Mouse (Mus musculus) G1E (cell line): Measurements from ENCODE around the gene Itpr3. TPM values are rescaled to one million over a fixed set of nuclear protein-coding genes. Genes with fewer than 3 reads are reported as not detected.

Source experiments
- ATAC-seq: 2 replicates; pipeline ENCODE4 v1.8.0; 2016; ENCODE audit warnings: mild to moderate bottlenecking; ENCODE audit not compliant: insufficient number of reproducible peaks, poor library complexity, low FRiP score, severe bottlenecking; ENCODE audit errors: extremely low read depth
- DNase-seq: peaks from one replicate; pipeline ENCODE4 v3.0.0; 2012; ENCODE audit warnings: low spot score
- H3K27me3 ChIP-seq: 2 replicates; pipeline ENCODE4 v1.6.1; 2012; ENCODE audit warnings: mild to moderate bottlenecking, low read length, inconsistent platforms; ENCODE audit not compliant: insufficient read depth
- H3K36me3 ChIP-seq: replicated peaks from 2 replicates; pipeline ENCODE3; 2012; ENCODE audit warnings: mild to moderate bottlenecking, inconsistent platforms
- H3K4me1 ChIP-seq: 2 replicates; pipeline ENCODE4 v1.6.1; 2012; ENCODE audit warnings: low read depth, low read length, inconsistent platforms, mixed read lengths; ENCODE audit not compliant: insufficient read depth
- H3K4me3 ChIP-seq: 2 replicates; pipeline ENCODE4 v1.5.1; 2012; ENCODE audit warnings: low read depth, mild to moderate bottlenecking, inconsistent platforms, low read length, moderate library complexity, mixed read lengths
- H3K9me3 ChIP-seq: replicated peaks from 2 replicates; pipeline ENCODE4 v1.6.1; 2012; ENCODE audit warnings: inconsistent platforms
- CTCF ChIP-seq: IDR thresholded peaks from 2 replicates; pipeline ENCODE4 v1.5.1; 2012; ENCODE audit warnings: low read depth, low read length, inconsistent platforms, mixed read lengths
- GATA1 ChIP-seq: IDR thresholded peaks from 2 replicates; pipeline ENCODE4 v1.6.1; 2012; ENCODE audit warnings: borderline replicate concordance, low read length, inconsistent platforms, mixed read lengths
- GATA2 ChIP-seq: IDR thresholded peaks from 2 replicates; pipeline ENCODE4 v1.6.1; 2012; ENCODE audit warnings: low read depth, low read length, inconsistent platforms, borderline replicate concordance
- POLR2AphosphoS5 ChIP-seq: IDR thresholded peaks from 2 replicates; pipeline ENCODE4 v1.6.1; 2012; ENCODE audit warnings: low read depth, low read length, inconsistent platforms; ENCODE audit not compliant: insufficient replicate concordance
- TAL1 ChIP-seq: conservative IDR thresholded peaks from 2 replicates; pipeline ENCODE4 v1.6.1; 2012; ENCODE audit warnings: low read depth, low read length, inconsistent platforms, mixed read lengths
- polyA plus RNA-seq: library from polyadenylated mRNA; stranded (reverse); fragments of >175 nt; gene quantifications from 2 replicates; pipeline ENCODE4 v1.2.3, GENCODE M21; 2012
- total RNA-seq, 2 experiments: library from RNA; stranded (forward) in 1 of 2; stranded (reverse) in 1 of 2; fragments of 200-1000 nt in 1 of 2; fragments of >200 nt in 1 of 2; fragmentation: Nextera tagmentation in 1 of 2; gene quantifications; 2 replicates each; pipeline ENCODE4 v1.2.3; 2014 to 2017

The Itpr3 gene
- total and polyA plus RNA-seq, 3 experiments, result 3.2 to 6.9 (median 4.9) TPM

- DNase-seq, result no peak
- H3K4me3 ChIP-seq, result no peak overlapping the region
- H3K27me3 ChIP-seq, result peaks cover 60% of the 10 kb centered on the region
- H3K9me3 ChIP-seq, result no peaks in the 10 kb centered on the region
- no peak for ATAC-seq
- H3K4me1 ChIP-seq, result peaks cover 19% of the 10 kb centered on the region
- H3K36me3 ChIP-seq, result no peaks in the 10 kb centered on the region
- TF ChIP-seq POLR2AphosphoS5 (no peak), GATA2 (no peak), TAL1 (no peak), GATA1 (no peak), CTCF (no peak)
These were observed 87.0 kb downstream of the Itpr3 start for GRCm38 (mm10) chr17:27144152-27144551.

- Histone ChIP-seq H3K9me3 (no peaks in the 10 kb centered on the region), H3K36me3 (no peaks in the 10 kb centered on the region), H3K27me3 (peaks cover 45% of the 10 kb centered on the region), H3K4me1 (peaks cover 37% of the 10 kb centered on the region), H3K4me3 (no peak overlapping the region)
- TF ChIP-seq CTCF (no peak), TAL1 (no peak), GATA1 (no peak), POLR2AphosphoS5 (no peak), GATA2 (no peak)
- DNase-seq, result no peak
- no peak for ATAC-seq
These were observed 89.3 kb downstream of the Itpr3 start for GRCm38 (mm10) chr17:27146323-27146923.

GRCm38 (mm10) chr17:27150871-27151270, 93.8 kb downstream of the Itpr3 start:
- DNase-seq, result no peak
- TF ChIP-seq GATA1 (no peak), POLR2AphosphoS5 (no peak), TAL1 (no peak), GATA2 (no peak), CTCF (no peak)
- peaks cover 21% of the 10 kb centered on the region for H3K9me3 ChIP-seq
- no peaks in the 10 kb centered on the region for H3K36me3 ChIP-seq
- no peak for ATAC-seq
- H3K27me3 ChIP-seq, result peaks cover 23% of the 10 kb centered on the region; the same call in 1 of the 2 replicates
- peaks cover 58% of the 10 kb centered on the region for H3K4me1 ChIP-seq
- no peak overlapping the region for H3K4me3 ChIP-seq

- ATAC-seq, result no peak
- Histone ChIP-seq H3K4me1 (peaks cover 57% of the 10 kb centered on the region), H3K9me3 (peaks cover 21% of the 10 kb centered on the region), H3K36me3 (no peaks in the 10 kb centered on the region), H3K27me3 (peaks cover 18% of the 10 kb centered on the region; the same call in 1 of the 2 replicates), H3K4me3 (no peak overlapping the region)
- no peak for DNase-seq
- no peak for TF ChIP-seq GATA1
- no peak for TF ChIP-seq GATA2
- TF ChIP-seq CTCF, result peak; percentile 66
These were observed 94.3 kb downstream of the Itpr3 start for GRCm38 (mm10) chr17:27151411-27151810.

GRCm38 (mm10) chr17:27152976-27153723, 96.0 kb downstream of the Itpr3 start:
- H3K4me1 ChIP-seq, result peaks cover 62% of the 10 kb centered on the region
- H3K9me3 ChIP-seq, result peaks cover 21% of the 10 kb centered on the region
- ATAC-seq (peak; percentile 96), DNase-seq (peak; percentile 77)
- no peaks in the 10 kb centered on the region for H3K36me3 ChIP-seq
- peaks cover 20% of the 10 kb centered on the region for H3K27me3 ChIP-seq
- TF ChIP-seq POLR2AphosphoS5 (no peak), TAL1 (peak; percentile 96), GATA2 (peak; percentile 68; the same call in 1 of the 2 replicates)
- H3K4me3 ChIP-seq, result no peak overlapping the region; the same call in 1 of the 2 replicates

GRCm38 (mm10) chr17:27153773-27154193, 96.7 kb downstream of the Itpr3 start:
- ATAC-seq, result no peak
- no peak for DNase-seq
- Histone ChIP-seq H3K36me3 (no peaks in the 10 kb centered on the region), H3K4me1 (peaks cover 66% of the 10 kb centered on the region), H3K4me3 (no peak overlapping the region), H3K9me3 (peaks cover 21% of the 10 kb centered on the region), H3K27me3 (peaks cover 21% of the 10 kb centered on the region)
- no peak for TF ChIP-seq CTCF
- no peak for TF ChIP-seq POLR2AphosphoS5
- no peak for TF ChIP-seq TAL1
- no peak for TF ChIP-seq GATA1
- TF ChIP-seq GATA2, result no peak
